Mouse (Mus musculus): ENCODE results near the gene Tjp1.

DNA sequence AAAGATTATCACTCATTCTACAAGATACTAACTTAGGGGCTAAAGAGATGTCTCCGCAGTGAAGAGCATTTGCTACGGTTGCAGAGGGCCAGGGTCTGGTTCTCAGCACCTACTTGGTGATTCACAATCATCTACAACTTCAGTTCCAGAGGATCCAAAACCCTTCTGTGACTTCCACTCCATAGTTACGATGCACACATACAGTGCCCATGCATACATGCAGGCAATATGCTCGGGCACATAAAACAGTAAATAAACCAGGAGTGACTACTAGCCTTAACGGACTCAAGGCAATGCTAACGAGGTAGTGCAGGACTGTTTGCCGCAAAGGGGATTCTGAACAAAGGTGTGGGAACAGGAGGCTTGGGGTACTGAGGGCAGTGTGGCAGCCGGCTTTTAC is 7.0 kb downstream of the Tjp1 start:
- TF ChIP-seq EP300 (IDR thresholded peaks at IDR 0.05; ENCODE audit: low read depth) (no peak), CTCF (IDR thresholded peaks at IDR 0.05; ENCODE audit: low read depth) (no peak)
